Mouse (Mus musculus) forebrain, embryonic 12.5 days (tissue): ENCODE results near the gene Col4a2. TPM values are rescaled to one million over a fixed set of nuclear protein-coding genes. Genes with fewer than 3 reads are reported as not detected.

Source experiments
- ATAC-seq: fragments of 200-750 bp; cut with Nextera tagmentation; 2 replicates; pipeline ENCODE4 v1.8.0; 2017; ENCODE audit warnings: moderate TSS enrichment; ENCODE audit not compliant: low FRiP score
- H3K27ac ChIP-seq: fragments of 300-500 bp; sonication (generic); 2 replicates; pipeline ENCODE4 v1.5.1; 2016; ENCODE audit warnings: mild to moderate bottlenecking
- H3K27me3 ChIP-seq: fragments of 300-500 bp; sonication (generic); 2 replicates; pipeline ENCODE4 v1.6.1; 2016; ENCODE audit warnings: mild to moderate bottlenecking
- H3K36me3 ChIP-seq: fragments of 300-500 bp; sonication (generic); replicated peaks from 2 replicates; pipeline ENCODE4 v1.6.1; 2016; ENCODE audit warnings: mild to moderate bottlenecking
- H3K4me1 ChIP-seq: fragments of 300-500 bp; sonication (generic); 2 replicates; pipeline ENCODE4 v1.6.1; 2016
- H3K4me2 ChIP-seq: fragments of 300-500 bp; sonication (generic); 2 replicates; pipeline ENCODE4 v1.6.1; 2016; ENCODE audit warnings: mild to moderate bottlenecking, moderate library complexity
- H3K4me3 ChIP-seq: fragments of 300-500 bp; sonication (generic); replicated peaks from 2 replicates; pipeline ENCODE4 v1.5.1; 2016; ENCODE audit warnings: mild to moderate bottlenecking
- H3K9ac ChIP-seq: fragments of 300-500 bp; sonication (generic); 2 replicates; pipeline ENCODE4 v1.6.1; 2016; ENCODE audit warnings: mild to moderate bottlenecking
- H3K9me3 ChIP-seq: fragments of 300-500 bp; sonication (generic); 2 replicates; pipeline ENCODE4 v1.6.1; 2016
- WGBS: fragments of 180-500 bp; shearing (Covaris S2); methylation state at CpG from one replicate; pipeline ENCODE4 v1.1.7; 2016; 5-methylcytosine and 5-hydroxymethylcytosine counted together
- polyA plus RNA-seq: library from polyadenylated mRNA; unstranded; fragments of >200 nt; fragmentation: Nextera tagmentation; extraction: Ambion mirVana; gene quantifications from 2 replicates; pipeline ENCODE4 v1.2.1, GENCODE M21; 2016

The Col4a2 gene
- polyA plus RNA-seq, 1 experiment from 2014 or later = 51.3 TPM

GRCm38 (mm10) chr8:11369526-11370203 is 57.1 kb downstream of the Col4a2 start:
- WGBS = 87% methylated on average over 19 of the region's 19 CpGs
- Histone ChIP-seq H3K9ac (no peak overlapping the region), H3K4me2 (no peak overlapping the region), H3K36me3 (no peaks in the 10 kb centered on the region), H3K4me3 (no peak overlapping the region), H3K27me3 (no peaks in the 10 kb centered on the region), H3K27ac (no peak overlapping the region), H3K4me1 (no peaks in the 10 kb centered on the region), H3K9me3 (no peaks in the 10 kb centered on the region)
- ATAC-seq = no peak

- Histone ChIP-seq H3K9ac (no peak overlapping the region), H3K4me2 (no peak overlapping the region)
These were observed 58.7 kb downstream of the Col4a2 start for GRCm38 (mm10) chr8:11371347-11371746.

GRCm38 (mm10) chr8:11372080-11372479 is 59.5 kb downstream of the Col4a2 start:
- Histone ChIP-seq H3K36me3 (no peaks in the 10 kb centered on the region), H3K9ac (no peak overlapping the region), H3K4me3 (no peak overlapping the region), H3K4me1 (no peaks in the 10 kb centered on the region), H3K9me3 (no peaks in the 10 kb centered on the region), H3K27me3 (no peaks in the 10 kb centered on the region), H3K4me2 (no peak overlapping the region), H3K27ac (no peak overlapping the region)
- no peak for ATAC-seq
- WGBS = 88% methylated on average over 8 of the region's 8 CpGs

More at GRCm38 (mm10) chr8:11371347-11371746, 58.7 kb downstream of the Col4a2 start:
- Histone ChIP-seq H3K4me3 (no peak overlapping the region), H3K27ac (no peak overlapping the region), H3K9me3 (no peaks in the 10 kb centered on the region), H3K27me3 (no peaks in the 10 kb centered on the region), H3K4me1 (no peaks in the 10 kb centered on the region), H3K36me3 (no peaks in the 10 kb centered on the region)
- ATAC-seq = no peak
- WGBS = 92% methylated on average over 10 of the region's 10 CpGs

- H3K4me3 ChIP-seq = no peak overlapping the region
- no peaks in the 10 kb centered on the region for H3K27me3 ChIP-seq
- no peak overlapping the region for H3K4me2 ChIP-seq
- H3K36me3 ChIP-seq = no peaks in the 10 kb centered on the region
- no peaks in the 10 kb centered on the region for H3K4me1 ChIP-seq
- WGBS = 89% methylated on average over 15 of the region's 15 CpGs
- H3K9me3 ChIP-seq = no peaks in the 10 kb centered on the region
- H3K9ac ChIP-seq = no peak overlapping the region
- ATAC-seq = no peak
- no peak overlapping the region for H3K27ac ChIP-seq
These were observed 61.2 kb downstream of the Col4a2 start for GRCm38 (mm10) chr8:11373643-11374325.

- WGBS = 86% methylated on average over 15 of the region's 15 CpGs
- ATAC-seq = no peak
- H3K4me1 ChIP-seq = no peaks in the 10 kb centered on the region
- no peak overlapping the region for H3K9ac ChIP-seq
- H3K27ac ChIP-seq = no peak overlapping the region
- no peak overlapping the region for H3K4me2 ChIP-seq
- no peaks in the 10 kb centered on the region for H3K9me3 ChIP-seq
- H3K4me3 ChIP-seq = no peak overlapping the region
- H3K27me3 ChIP-seq = no peaks in the 10 kb centered on the region
- no peaks in the 10 kb centered on the region for H3K36me3 ChIP-seq
These were observed 61.9 kb downstream of the Col4a2 start for GRCm38 (mm10) chr8:11374326-11375076.

- no peaks in the 10 kb centered on the region for H3K27me3 ChIP-seq
- no peaks in the 10 kb centered on the region for H3K9me3 ChIP-seq
- no peaks in the 10 kb centered on the region for H3K36me3 ChIP-seq
- 85% methylated on average over 18 of the region's 18 CpGs for WGBS
- no peaks in the 10 kb centered on the region for H3K4me1 ChIP-seq
- H3K27ac ChIP-seq = no peak overlapping the region
- no peak for ATAC-seq
- H3K4me2 ChIP-seq = no peak overlapping the region
- H3K9ac ChIP-seq = no peak overlapping the region
- H3K4me3 ChIP-seq = no peak overlapping the region
These were observed 63.3 kb downstream of the Col4a2 start for GRCm38 (mm10) chr8:11375749-11376438.

- WGBS = 73% methylated on average over 16 of the region's 16 CpGs
- no peak for ATAC-seq
- H3K36me3 ChIP-seq = no peaks in the 10 kb centered on the region
- H3K27ac ChIP-seq = no peak overlapping the region
- H3K27me3 ChIP-seq = no peaks in the 10 kb centered on the region
- no peak overlapping the region for H3K9ac ChIP-seq
- H3K4me2 ChIP-seq = no peak overlapping the region
- H3K4me1 ChIP-seq = peaks cover 12% of the 10 kb centered on the region
- no peaks in the 10 kb centered on the region for H3K9me3 ChIP-seq
- no peak overlapping the region for H3K4me3 ChIP-seq
These were observed 65.0 kb downstream of the Col4a2 start for GRCm38 (mm10) chr8:11377391-11378210.

GRCm38 (mm10) chr8:11379590-11379989 is 67.0 kb downstream of the Col4a2 start:
- no peaks in the 10 kb centered on the region for H3K27me3 ChIP-seq
- H3K9me3 ChIP-seq = no peaks in the 10 kb centered on the region
- no peak for ATAC-seq
- no peak overlapping the region for H3K4me3 ChIP-seq
- H3K27ac ChIP-seq = no peak overlapping the region
- no peak overlapping the region for H3K9ac ChIP-seq
- H3K36me3 ChIP-seq = no peaks in the 10 kb centered on the region
- peaks cover 14% of the 10 kb centered on the region for H3K4me1 ChIP-seq
- 84% methylated on average over 7 of the region's 7 CpGs for WGBS
- H3K4me2 ChIP-seq = no peak overlapping the region

- no peak for ATAC-seq
- 88% methylated on average over 7 of the region's 7 CpGs for WGBS
- Histone ChIP-seq H3K27ac (no peak overlapping the region), H3K36me3 (no peaks in the 10 kb centered on the region), H3K4me1 (peaks cover 17% of the 10 kb centered on the region), H3K27me3 (no peaks in the 10 kb centered on the region), H3K4me2 (no peak overlapping the region), H3K9me3 (no peaks in the 10 kb centered on the region), H3K9ac (no peak overlapping the region), H3K4me3 (no peak overlapping the region)
These were observed 68.9 kb downstream of the Col4a2 start for GRCm38 (mm10) chr8:11381544-11381943.

- 30% methylated on average over 19 of the region's 19 CpGs for WGBS
- H3K27me3 ChIP-seq = no peaks in the 10 kb centered on the region
- no peak overlapping the region for H3K4me3 ChIP-seq
- H3K4me2 ChIP-seq = peak overlapping the region; percentile 4; the same call in 1 of the 2 replicates
- no peaks in the 10 kb centered on the region for H3K36me3 ChIP-seq
- H3K27ac ChIP-seq = 0 out of 2 replicates have a peak overlapping the region, but pooled peaks have one; percentile 19
- ATAC-seq = no peak
- H3K9ac ChIP-seq = 0 out of 2 replicates have a peak overlapping the region, but pooled peaks have one; percentile 29
- peaks cover 17% of the 10 kb centered on the region for H3K4me1 ChIP-seq
- H3K9me3 ChIP-seq = no peaks in the 10 kb centered on the region
These were observed 69.6 kb downstream of the Col4a2 start for GRCm38 (mm10) chr8:11382059-11382810.

- no peaks in the 10 kb centered on the region for H3K27me3 ChIP-seq
- no peak overlapping the region for H3K4me2 ChIP-seq
- 53% methylated on average over 3 of the region's 3 CpGs for WGBS
- H3K4me3 ChIP-seq = no peak overlapping the region
- no peak overlapping the region for H3K27ac ChIP-seq
- no peak overlapping the region for H3K9ac ChIP-seq
- H3K4me1 ChIP-seq = peaks cover 17% of the 10 kb centered on the region
- ATAC-seq = no peak
- no peaks in the 10 kb centered on the region for H3K36me3 ChIP-seq
- H3K9me3 ChIP-seq = no peaks in the 10 kb centered on the region
These were observed 70.3 kb downstream of the Col4a2 start for GRCm38 (mm10) chr8:11382933-11383332.
